In genomic region chr11:3963610-3964415, GRCm38 (mm10) we compare ENCODE assay signal across 8 mouse cellular contexts. TPM values are rescaled to one million over a fixed set of nuclear protein-coding genes. Genes with fewer than 3 reads are reported as not detected.
A peak's percentile ranks its signal among the peaks of the same experiment; 100 is the strongest.
DNase-seq lines count a peak whose midpoint lies in the region; ATAC-seq lines count a peak whose summit lies in the region.

TSS of gene Pes1 (plus strand) at chr11:3963975.

- peaks cover 7% of the 10 kb centered on the region; the same call in 1 of the 2 replicates for H3K4me1 ChIP-seq in forebrain, embryonic 14.5 days (ENCODE audit: control insufficient read depth, insufficient read depth, low read length)
- peaks cover 27% of the 10 kb centered on the region for H3K4me1 ChIP-seq in neural tube, embryonic 15.5 days

- under 1% methylated on average over 31 of the region's 31 CpGs for WGBS in forebrain, embryonic 14.5 days
- WGBS in neural tube, embryonic 15.5 days = under 1% methylated on average over 31 of the region's 31 CpGs

- peaks cover 10% of the 10 kb centered on the region for H3K36me3 ChIP-seq in forebrain, embryonic 14.5 days (ENCODE audit: control insufficient read depth, insufficient read depth, low read length)
- peaks cover 9% of the 10 kb centered on the region; the same call in 1 of the 2 replicates for H3K36me3 ChIP-seq in neural tube, embryonic 15.5 days

- peak within 1 kb of the TSS; percentile 87 for H3K4me3 ChIP-seq in forebrain, embryonic 14.5 days (ENCODE audit: low read depth, low read length)
- H3K4me3 ChIP-seq in neural tube, embryonic 15.5 days (replicated peaks) = peak within 1 kb of the TSS; percentile 90

- H3K27ac ChIP-seq in forebrain, embryonic 14.5 days (ENCODE audit: low read depth, low read length) = peak within 1 kb of the TSS; percentile 58; the same call in 1 of the 2 replicates
- H3K27ac ChIP-seq in neural tube, embryonic 15.5 days (replicated peaks) = peak within 1 kb of the TSS; percentile 67

- intact Hi-C loops in heart, postnatal 14 days (cut with DNase I) = no loop called here

- H3K9ac ChIP-seq in forebrain, embryonic 14.5 days (ENCODE audit: low read length) = peak within 1 kb of the TSS; percentile 81
- H3K9ac ChIP-seq in neural tube, embryonic 15.5 days (replicated peaks) = peak within 1 kb of the TSS; percentile 70

- DNase-seq in ES-CJ7 (ENCODE audit: low read depth, low spot score) = peak; percentile 96
- peak; percentile 96 for DNase-seq in forebrain, embryonic 14.5 days (ENCODE audit: low spot score)
- peak; percentile 77 to 82 for DNase-seq in heart, postnatal 14 days
- peak; percentile 88 for DNase-seq in layer of hippocampus, adult 11-12 months (ENCODE audit: low spot score)
- peak; percentile 78 to 82 for DNase-seq in lung, adult 18-20 months
- DNase-seq in testis, postnatal 14 days (ENCODE audit: low spot score) = peak; percentile 87

- H3K27me3 ChIP-seq in forebrain, embryonic 14.5 days (replicated peaks; ENCODE audit: control insufficient read depth, insufficient read depth, low read length) = no peaks in the 10 kb centered on the region
- no peaks in the 10 kb centered on the region for H3K27me3 ChIP-seq in neural tube, embryonic 15.5 days (replicated peaks)

- no peaks in the 10 kb centered on the region for H3K9me3 ChIP-seq in forebrain, embryonic 14.5 days (replicated peaks; ENCODE audit: control insufficient read depth, low read length)
- H3K9me3 ChIP-seq in neural tube, embryonic 15.5 days (replicated peaks) = no peaks in the 10 kb centered on the region

- peak within 1 kb of the TSS; percentile 85 for H3K4me2 ChIP-seq in forebrain, embryonic 14.5 days (ENCODE audit: low read length)
- H3K4me2 ChIP-seq in neural tube, embryonic 15.5 days = peak within 1 kb of the TSS; percentile 86

- peak; percentile 89; the same call in 1 of the 2 replicates for ATAC-seq in cerebellum, adult (ENCODE audit: insufficient number of reproducible peaks, low FRiP score, low TSS enrichment)
- ATAC-seq in forebrain, embryonic 14.5 days = peak; percentile 98
- ATAC-seq in neural tube, embryonic 15.5 days (ENCODE audit: low FRiP score) = peak; percentile 95

RNA-seq across cellular contexts. Expression of gene Pes1, which starts in this region (rescaled TPM):
- 55.2 and 61.5 TPM in 2 replicates for polyA plus RNA-seq in forebrain, embryonic 14.5 days (2014; fragmentation: Nextera tagmentation; extraction: Ambion mirVana)
- total RNA-seq in heart, postnatal 14 days (2021) = 10 to 100 TPM; 26.2 to 27.8 TPM
- 48.1 and 64.4 TPM in 2 replicates for polyA plus RNA-seq in neural tube, embryonic 15.5 days (2015; fragmentation: Nextera tagmentation; extraction: Ambion mirVana)

Comparison
In these comparisons a context has a peak if more than half of its experiments do, and no peak if none do; other contexts are left out.
1. Peak in every context shown above with its lines: DNase-seq, ATAC-seq, H3K4me3 ChIP-seq and H3K27ac ChIP-seq.